Mouse (Mus musculus) testis, postnatal 10 days (tissue): ENCODE data around the gene Mobp.

Source experiments
- DNase-seq: peaks from one replicate; pipeline ENCODE4 v3.0.0; 2021; ENCODE audit warnings: low spot score

The Mobp gene

GRCm38 (mm10) chr9:120134529-120135160 is 14.9 kb upstream of the Mobp start:
- DNase-seq: no peak

GRCm38 (mm10) chr9:120135454-120135853 is 14.1 kb upstream of the Mobp start:
- DNase-seq: no peak

- DNase-seq: peak; percentile 92
These were observed 8.9 kb upstream of the Mobp start for GRCm38 (mm10) chr9:120140652-120141051.

GRCm38 (mm10) chr9:120144474-120144873 is 5.0 kb upstream of the Mobp start:
- DNase-seq: no peak

GRCm38 (mm10) chr9:120151152-120151551 is 1.6 kb downstream of the Mobp start:
- DNase-seq: no peak

GRCm38 (mm10) chr9:120151906-120152399 is 2.4 kb downstream of the Mobp start:
- DNase-seq: no peak

GRCm38 (mm10) chr9:120158047-120158446 is 8.5 kb downstream of the Mobp start:
- no peak for DNase-seq

- no peak for DNase-seq
These were observed 14.4 kb downstream of the Mobp start for GRCm38 (mm10) chr9:120163862-120164261.

GRCm38 (mm10) chr9:120167826-120168225 is 18.3 kb downstream of the Mobp start:
- no peak for DNase-seq

GRCm38 (mm10) chr9:120171295-120171694 is 21.8 kb downstream of the Mobp start:
- DNase-seq: peak; percentile 82

GRCm38 (mm10) chr9:120174436-120175137 is 25.1 kb downstream of the Mobp start:
- no peak for DNase-seq

GRCm38 (mm10) chr9:120178813-120179212 is 29.3 kb downstream of the Mobp start:
- DNase-seq: no peak

GRCm38 (mm10) chr9:120184499-120184898 is 35.0 kb downstream of the Mobp start:
- peak; percentile 73 for DNase-seq

GRCm38 (mm10) chr9:120186856-120187255 is 37.3 kb downstream of the Mobp start:
- DNase-seq: no peak

GRCm38 (mm10) chr9:120190891-120191290 is 41.4 kb downstream of the Mobp start:
- DNase-seq: no peak

- DNase-seq: peak; percentile 95
These were observed 42.0 kb downstream of the Mobp start for GRCm38 (mm10) chr9:120191362-120192098.

GRCm38 (mm10) chr9:120192742-120193141 is 43.2 kb downstream of the Mobp start:
- DNase-seq: no peak

GRCm38 (mm10) chr9:120200873-120201272 is 51.4 kb downstream of the Mobp start:
- no peak for DNase-seq

GRCm38 (mm10) chr9:120201743-120202142 is 52.2 kb downstream of the Mobp start:
- DNase-seq: no peak

GRCm38 (mm10) chr9:120202683-120203082 is 53.2 kb downstream of the Mobp start:
- peak; percentile 60 for DNase-seq

GRCm38 (mm10) chr9:120203936-120204335 is 54.4 kb downstream of the Mobp start:
- DNase-seq: no peak

GRCm38 (mm10) chr9:120206897-120207296 is 57.4 kb downstream of the Mobp start:
- no peak for DNase-seq

GRCm38 (mm10) chr9:120210068-120210467 is 60.6 kb downstream of the Mobp start:
- peak; percentile 78 for DNase-seq
